Mouse (Mus musculus): ENCODE results near the gene Hist1h2bg. TPM values are rescaled to one million over a fixed set of nuclear protein-coding genes. Genes with fewer than 3 reads are reported as not detected.
"Not testable (repeated sequence)": the region's sequence is repeated elsewhere in the genome, so short reads cannot be mapped to it uniquely, and the experiment has no call there.

Hist1h2bg gene
- polyA plus RNA-seq, 1 experiment from 2014 or later, result 3.2 TPM

DNA sequence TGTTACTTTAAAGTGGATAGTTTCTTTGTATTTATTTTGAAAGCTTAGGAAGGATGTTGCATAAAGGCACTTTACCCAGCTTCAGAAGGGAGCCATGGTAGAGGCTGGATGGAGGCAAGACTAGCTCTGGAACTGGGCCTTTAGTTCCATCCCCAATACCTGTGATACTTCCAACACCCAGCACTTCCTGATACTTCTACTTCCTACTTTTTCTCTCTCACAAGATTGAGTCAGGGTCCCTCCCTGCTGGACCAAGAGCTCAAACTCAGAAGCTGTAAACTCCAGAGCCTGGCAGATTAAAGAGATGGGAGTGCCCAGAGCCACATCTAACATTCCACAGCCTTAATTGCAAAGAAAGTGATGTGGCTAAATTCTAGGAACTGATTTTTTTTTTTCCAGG lies 13.1 kb downstream of the Hist1h2bg start:
- peak overlapping the region; percentile 84 for H3K9ac ChIP-seq (ENCODE audit: low read depth, low read length)
- DNase-seq (ENCODE audit: low spot score) (no peak), ATAC-seq (ENCODE audit: low FRiP score) (no peak)
- H3K27ac ChIP-seq (ENCODE audit: low read depth, low read length), result peak overlapping the region; percentile 96
- H3K4me3 ChIP-seq (ENCODE audit: low read depth, low read length), result peak overlapping the region; percentile 42; the same call in 1 of the 2 replicates
- peak overlapping the region; percentile 70 for H3K4me2 ChIP-seq (replicated peaks; ENCODE audit: low read depth, low read length)
- peaks cover 3% of the 10 kb centered on the region; the same call in 1 of the 2 replicates for H3K4me1 ChIP-seq (replicated peaks; ENCODE audit: control insufficient read depth, insufficient read depth, low read length)
- H3K36me3 ChIP-seq (ENCODE audit: control insufficient read depth, insufficient read depth, low read length), result no peaks in the 10 kb centered on the region
- H3K9me3 ChIP-seq (ENCODE audit: control insufficient read depth, low read length), result no peaks in the 10 kb centered on the region
- H3K27me3 ChIP-seq (ENCODE audit: control insufficient read depth, insufficient read depth, low read length), result no peaks in the 10 kb centered on the region

DNA sequence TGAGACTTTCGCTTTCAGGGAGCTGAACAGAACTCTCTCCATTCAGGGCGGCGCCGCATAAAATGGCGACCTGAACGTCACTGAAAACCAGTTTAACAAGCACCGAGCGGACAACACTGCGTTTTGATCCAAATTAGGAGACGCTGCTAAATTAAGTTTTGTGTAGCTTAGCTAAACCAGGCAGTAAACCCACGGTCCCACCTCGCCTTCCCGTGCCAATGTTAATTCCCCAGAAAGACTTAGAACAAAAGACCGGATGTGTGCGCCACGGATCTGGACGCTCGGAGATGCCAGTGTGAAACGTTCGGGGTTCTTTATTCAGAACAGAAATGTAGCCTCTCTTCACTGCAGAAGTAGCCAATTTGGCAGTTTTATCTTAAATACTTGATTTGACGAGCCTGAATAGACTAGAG lies 13.8 kb downstream of the Hist1h2bg start:
- WGBS, result under 1% methylated on average over 21 of the region's 21 CpGs
- H3K9me3 ChIP-seq (ENCODE audit: control insufficient read depth, low read length), result no peaks in the 10 kb centered on the region
- H3K36me3 ChIP-seq (ENCODE audit: control insufficient read depth, insufficient read depth, low read length), result no peaks in the 10 kb centered on the region
- peak; percentile 80 for DNase-seq (ENCODE audit: low spot score)
- ATAC-seq (ENCODE audit: low FRiP score), result 0 out of 2 replicates have a peak, but pooled peaks have one; percentile 7
- peaks cover 3% of the 10 kb centered on the region; the same call in 1 of the 2 replicates for H3K4me1 ChIP-seq (replicated peaks; ENCODE audit: control insufficient read depth, insufficient read depth, low read length)
- H3K4me2 ChIP-seq (replicated peaks; ENCODE audit: low read depth, low read length), result peak overlapping the region; percentile 70
- H3K27ac ChIP-seq (ENCODE audit: low read depth, low read length), result peak overlapping the region; percentile 96
- H3K4me3 ChIP-seq (ENCODE audit: low read depth, low read length), result peak overlapping the region; percentile 42
- H3K9ac ChIP-seq (ENCODE audit: low read depth, low read length), result peak overlapping the region; percentile 84
- H3K27me3 ChIP-seq (ENCODE audit: control insufficient read depth, insufficient read depth, low read length), result no peaks in the 10 kb centered on the region

DNA sequence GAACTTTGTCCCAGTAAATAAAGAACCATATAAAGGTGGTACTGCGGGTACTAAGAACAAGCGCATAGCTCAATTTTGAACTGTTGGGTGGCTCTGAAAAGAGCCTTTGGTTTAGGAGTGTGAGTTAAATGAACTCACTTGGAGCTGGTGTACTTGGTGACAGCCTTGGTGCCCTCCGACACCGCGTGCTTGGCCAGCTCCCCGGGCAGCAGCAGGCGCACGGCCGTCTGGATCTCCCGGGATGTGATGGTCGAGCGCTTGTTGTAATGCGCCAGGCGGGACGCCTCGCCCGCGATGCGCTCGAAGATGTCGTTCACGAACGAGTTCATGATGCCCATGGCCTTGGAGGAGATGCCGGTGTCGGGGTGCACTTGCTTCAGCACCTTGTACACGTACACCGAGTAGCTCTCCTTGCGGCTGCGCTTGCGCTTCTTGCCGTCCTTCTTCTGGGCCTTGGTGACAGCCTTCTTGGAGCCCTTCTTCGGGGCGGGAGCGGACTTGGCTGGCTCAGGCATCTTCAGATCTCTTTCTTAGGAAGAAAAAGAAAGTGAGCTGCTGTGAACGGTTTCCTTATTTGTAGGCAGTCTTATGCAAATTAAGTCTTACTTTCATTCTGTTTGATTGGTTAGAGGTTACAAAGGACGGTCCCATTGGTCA lies 14.4 kb downstream of the Hist1h2bg start:
- Histone ChIP-seq H3K4me3 (ENCODE audit: low read depth, low read length) (peak overlapping the region; percentile 42), H3K9ac (ENCODE audit: low read depth, low read length) (peak overlapping the region; percentile 84), H3K4me2 (replicated peaks; ENCODE audit: low read depth, low read length) (peak overlapping the region; percentile 70), H3K27ac (ENCODE audit: low read depth, low read length) (peak overlapping the region; percentile 96)
- WGBS, result under 1% methylated on average over 20 of the region's 36 CpGs
- not testable (repeated sequence) for H3K9me3 ChIP-seq (ENCODE audit: control insufficient read depth, low read length); H3K4me1 ChIP-seq (replicated peaks; ENCODE audit: control insufficient read depth, insufficient read depth, low read length); H3K36me3 ChIP-seq (ENCODE audit: control insufficient read depth, insufficient read depth, low read length); H3K27me3 ChIP-seq (ENCODE audit: control insufficient read depth, insufficient read depth, low read length)
- ATAC-seq (ENCODE audit: low FRiP score), result peak; percentile 91
- peak; percentile 87 for DNase-seq (ENCODE audit: low spot score)

DNA sequence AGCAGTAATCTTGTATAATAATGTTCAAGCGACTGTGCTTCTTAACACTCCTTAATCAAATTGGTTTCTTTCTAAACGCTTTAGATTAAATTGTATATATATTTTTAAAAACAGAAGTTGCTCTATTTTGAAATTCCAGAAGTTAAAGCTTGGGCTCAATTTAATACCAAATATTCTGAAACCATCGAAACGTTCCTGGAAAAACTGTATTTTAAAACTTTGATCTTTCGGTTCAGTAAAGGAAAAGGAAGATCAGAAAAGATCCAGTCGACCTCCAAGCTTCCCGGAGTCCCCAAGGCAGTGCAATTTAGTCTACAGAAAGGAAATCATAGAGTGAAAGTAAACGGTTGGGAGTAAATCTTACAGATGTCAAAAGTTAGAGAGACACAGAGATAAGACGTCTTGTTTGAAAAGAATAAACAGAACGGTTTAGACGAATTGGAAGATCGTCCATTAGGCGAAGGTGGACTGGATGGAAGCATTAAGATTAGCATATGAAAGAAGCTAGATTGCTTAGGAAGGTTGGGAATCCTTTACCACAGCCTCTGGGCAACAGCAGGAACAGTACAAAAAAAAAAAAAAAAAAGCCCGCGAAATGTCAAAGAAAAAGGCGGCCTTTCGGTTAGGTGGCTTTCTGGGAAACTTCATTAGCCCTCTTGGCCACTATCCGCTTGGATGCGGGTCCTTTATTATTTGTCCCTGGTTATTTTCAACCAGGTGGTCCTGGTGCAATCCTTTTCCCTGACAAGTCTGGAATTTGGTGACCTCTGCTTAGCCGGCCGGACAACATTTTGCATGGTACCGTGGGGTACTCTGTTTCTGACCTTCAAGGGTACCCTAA lies 15.1 kb downstream of the Hist1h2bg start:
- WGBS, result 2% methylated on average over 22 of the region's 22 CpGs
- Histone ChIP-seq H3K27me3 (ENCODE audit: control insufficient read depth, insufficient read depth, low read length) (no peaks in the 10 kb centered on the region), H3K4me3 (ENCODE audit: low read depth, low read length) (peak overlapping the region; percentile 17), H3K9me3 (ENCODE audit: control insufficient read depth, low read length) (no peaks in the 10 kb centered on the region), H3K4me1 (replicated peaks; ENCODE audit: control insufficient read depth, insufficient read depth, low read length) (peaks cover 3% of the 10 kb centered on the region; the same call in 1 of the 2 replicates), H3K36me3 (ENCODE audit: control insufficient read depth, insufficient read depth, low read length) (no peaks in the 10 kb centered on the region), H3K27ac (ENCODE audit: low read depth, low read length) (peak overlapping the region; percentile 82), H3K9ac (ENCODE audit: low read depth, low read length) (peak overlapping the region; percentile 57), H3K4me2 (replicated peaks; ENCODE audit: low read depth, low read length) (peak overlapping the region; percentile 38)
- ATAC-seq (ENCODE audit: low FRiP score) (no peak), DNase-seq (ENCODE audit: low spot score) (peak; percentile 44)

DNA sequence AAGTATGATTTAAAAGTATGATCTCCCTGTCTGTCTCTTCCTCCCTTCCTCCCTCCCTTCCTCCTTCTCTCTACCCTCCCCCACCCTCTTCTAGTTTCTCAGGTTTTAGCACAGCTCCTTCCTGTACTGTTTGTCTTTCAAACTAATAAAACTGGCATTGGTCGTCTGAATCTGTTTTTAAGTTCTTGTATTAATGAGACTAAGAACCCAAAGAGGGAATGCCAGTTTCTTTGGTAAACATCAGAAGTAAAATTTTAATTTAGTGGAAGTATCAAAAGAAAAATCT lies 15.7 kb downstream of the Hist1h2bg start:
- DNase-seq (ENCODE audit: low spot score), result no peak
- H3K4me1 ChIP-seq (replicated peaks; ENCODE audit: control insufficient read depth, insufficient read depth, low read length), result peaks cover 3% of the 10 kb centered on the region; the same call in 1 of the 2 replicates
- WGBS, result 17% methylated on average over 1 of the region's 1 CpGs
- no peaks in the 10 kb centered on the region for H3K36me3 ChIP-seq (ENCODE audit: control insufficient read depth, insufficient read depth, low read length)
- peak overlapping the region; percentile 57 for H3K9ac ChIP-seq (ENCODE audit: low read depth, low read length)
- no peaks in the 10 kb centered on the region for H3K27me3 ChIP-seq (ENCODE audit: control insufficient read depth, insufficient read depth, low read length)
- ATAC-seq (ENCODE audit: low FRiP score), result no peak
- H3K9me3 ChIP-seq (ENCODE audit: control insufficient read depth, low read length), result no peaks in the 10 kb centered on the region
- H3K27ac ChIP-seq (ENCODE audit: low read depth, low read length), result peak overlapping the region; percentile 82
- H3K4me3 ChIP-seq (ENCODE audit: low read depth, low read length), result peak overlapping the region; percentile 17
- peak overlapping the region; percentile 38 for H3K4me2 ChIP-seq (replicated peaks; ENCODE audit: low read depth, low read length)

DNA sequence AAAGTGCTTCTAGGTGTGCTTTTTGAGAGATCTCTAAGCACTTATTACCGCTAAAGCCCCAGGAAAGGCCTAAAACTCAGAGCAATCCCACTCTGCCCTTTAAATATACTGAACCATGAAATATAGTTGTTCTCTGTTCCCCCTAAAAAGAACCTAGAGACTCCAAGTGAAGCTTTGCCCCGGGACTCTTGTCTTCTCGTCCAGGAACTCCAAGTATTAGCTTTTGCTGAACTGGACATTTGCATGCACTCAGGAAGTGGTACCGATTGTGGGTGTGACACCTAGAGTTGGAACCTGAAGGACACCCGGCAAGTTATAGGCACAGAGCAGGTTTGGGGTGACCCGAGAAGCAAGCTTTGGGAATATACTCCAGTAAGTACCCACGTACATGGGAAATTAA lies 20.0 kb downstream of the Hist1h2bg start:
- Histone ChIP-seq H3K9me3 (ENCODE audit: control insufficient read depth, low read length) (no peaks in the 10 kb centered on the region), H3K4me1 (replicated peaks; ENCODE audit: control insufficient read depth, insufficient read depth, low read length) (no peaks in the 10 kb centered on the region), H3K27ac (ENCODE audit: low read depth, low read length) (no peak overlapping the region), H3K36me3 (ENCODE audit: control insufficient read depth, insufficient read depth, low read length) (no peaks in the 10 kb centered on the region), H3K4me2 (replicated peaks; ENCODE audit: low read depth, low read length) (no peak overlapping the region), H3K27me3 (ENCODE audit: control insufficient read depth, insufficient read depth, low read length) (no peaks in the 10 kb centered on the region), H3K9ac (ENCODE audit: low read depth, low read length) (no peak overlapping the region), H3K4me3 (ENCODE audit: low read depth, low read length) (no peak overlapping the region)
- ATAC-seq (ENCODE audit: low FRiP score), result no peak
- WGBS, result 97% methylated on average over 7 of the region's 7 CpGs
- no peak for DNase-seq (ENCODE audit: low spot score)

DNA sequence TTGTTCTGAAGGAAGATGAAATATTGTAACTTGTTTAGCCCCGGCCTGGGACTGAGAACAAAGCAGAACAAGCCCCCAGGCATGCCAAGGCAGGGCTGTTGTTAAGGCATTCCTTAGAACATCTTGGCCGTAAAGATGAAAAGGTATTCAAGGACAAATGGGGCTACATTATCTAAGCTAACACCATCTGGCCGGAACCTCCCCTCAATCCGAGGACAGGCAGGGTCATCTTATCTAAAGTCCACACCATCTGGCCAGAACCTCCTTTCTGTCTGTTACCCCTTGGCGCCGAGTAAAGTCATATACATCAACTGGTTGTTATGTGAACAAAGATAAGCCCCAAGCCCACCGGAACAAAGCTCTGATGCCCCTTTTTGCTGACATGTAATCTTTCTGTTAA lies 20.7 kb downstream of the Hist1h2bg start:
- not testable (repeated sequence) for DNase-seq (ENCODE audit: low spot score); H3K4me2 ChIP-seq (replicated peaks; ENCODE audit: low read depth, low read length); H3K36me3 ChIP-seq (ENCODE audit: control insufficient read depth, insufficient read depth, low read length); H3K9me3 ChIP-seq (ENCODE audit: control insufficient read depth, low read length); ATAC-seq (ENCODE audit: low FRiP score); H3K27me3 ChIP-seq (ENCODE audit: control insufficient read depth, insufficient read depth, low read length); H3K4me1 ChIP-seq (replicated peaks; ENCODE audit: control insufficient read depth, insufficient read depth, low read length); H3K27ac ChIP-seq (ENCODE audit: low read depth, low read length); H3K9ac ChIP-seq (ENCODE audit: low read depth, low read length); H3K4me3 ChIP-seq (ENCODE audit: low read depth, low read length)
- 84% methylated on average over 7 of the region's 7 CpGs for WGBS

DNA sequence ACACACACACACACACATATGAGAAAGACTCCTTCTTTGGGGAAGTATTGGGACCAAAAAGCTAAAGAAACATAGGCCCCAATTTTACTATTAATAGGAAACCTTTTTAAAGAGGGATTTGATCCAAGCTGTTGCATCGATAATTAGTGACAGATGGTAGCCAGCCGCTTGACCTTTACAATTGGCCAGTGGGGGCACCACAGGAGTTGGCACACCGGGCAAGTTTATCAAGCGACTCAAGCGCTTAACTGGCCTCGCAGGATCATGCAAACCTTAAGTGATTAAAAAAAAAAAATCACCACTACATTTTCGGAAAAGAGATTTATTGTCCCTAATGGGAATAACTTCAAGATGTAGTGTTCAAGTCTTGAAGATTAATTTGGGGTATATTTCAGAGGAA lies 21.4 kb downstream of the Hist1h2bg start:
- Histone ChIP-seq H3K27ac (ENCODE audit: low read depth, low read length) (no peak overlapping the region), H3K4me2 (replicated peaks; ENCODE audit: low read depth, low read length) (no peak overlapping the region), H3K4me3 (ENCODE audit: low read depth, low read length) (no peak overlapping the region), H3K27me3 (ENCODE audit: control insufficient read depth, insufficient read depth, low read length) (no peaks in the 10 kb centered on the region), H3K9ac (ENCODE audit: low read depth, low read length) (no peak overlapping the region), H3K36me3 (ENCODE audit: control insufficient read depth, insufficient read depth, low read length) (no peaks in the 10 kb centered on the region), H3K4me1 (replicated peaks; ENCODE audit: control insufficient read depth, insufficient read depth, low read length) (no peaks in the 10 kb centered on the region), H3K9me3 (ENCODE audit: control insufficient read depth, low read length) (no peaks in the 10 kb centered on the region)
- ATAC-seq (ENCODE audit: low FRiP score) (no peak), DNase-seq (ENCODE audit: low spot score) (no peak)
- 82% methylated on average over 7 of the region's 7 CpGs for WGBS

Data from hindbrain, embryonic 11.5 days (tissue).